Mouse (Mus musculus): ENCODE measurements around the gene Ikzf3. TPM values are rescaled to one million over a fixed set of nuclear protein-coding genes. Genes with fewer than 3 reads are reported as not detected.
A peak's percentile ranks its signal among the peaks of the same experiment; 100 is the strongest.

Gene Ikzf3
- total RNA-seq, 2 experiments from 2014 or later = 0.10 to 0.18 TPM

- DNase-seq = no peak
Measured at GRCm38 (mm10) chr11:98458121-98458990, 87.5 kb downstream of the Ikzf3 start.

GRCm38 (mm10) chr11:98457367-98458120 lies 88.3 kb downstream of the Ikzf3 start:
- intact Hi-C loops (cut with DNase I; ENCODE audit: low total_unique reads) = loop anchor here (5.0 to 10.0 kb wide), 2 partner anchors 115 to 193 kb away; no protein-coding TSS in a partner anchor
- peak; percentile 81 for DNase-seq

More at GRCm38 (mm10) chr11:98458121-98458990, 87.5 kb downstream of the Ikzf3 start:
- intact Hi-C loops (cut with DNase I; ENCODE audit: low total_unique reads) = loop anchor here (5.0 to 10.0 kb wide), 2 partner anchors 116 to 194 kb away; no protein-coding TSS in a partner anchor

- DNase-seq = no peak
- intact Hi-C loops (cut with DNase I; ENCODE audit: low total_unique reads) = loop anchor here (5.0 to 10.0 kb wide), 2 partner anchors 115 to 192 kb away; no protein-coding TSS in a partner anchor
Measured at GRCm38 (mm10) chr11:98456945-98457344, 88.9 kb downstream of the Ikzf3 start.

GRCm38 (mm10) chr11:98456545-98456944 lies 89.3 kb downstream of the Ikzf3 start:
- no peak for DNase-seq
- intact Hi-C loops (cut with DNase I; ENCODE audit: low total_unique reads) = loop anchor here (5.0 to 10.0 kb wide), 2 partner anchors 114 to 192 kb away; no protein-coding TSS in a partner anchor

GRCm38 (mm10) chr11:98455484-98455883 lies 90.3 kb downstream of the Ikzf3 start:
- intact Hi-C loops (cut with DNase I; ENCODE audit: low total_unique reads) = loop anchor here (5.0 to 10.0 kb wide), 2 partner anchors 113 to 191 kb away; no protein-coding TSS in a partner anchor
- no peak for DNase-seq

- intact Hi-C loops (cut with DNase I; ENCODE audit: low total_unique reads) = loop anchor here (10.0 kb wide), 1 partner anchor 185 kb away; no protein-coding TSS in a partner anchor
- DNase-seq = no peak
Measured at GRCm38 (mm10) chr11:98449921-98450771, 95.7 kb downstream of the Ikzf3 start.

GRCm38 (mm10) chr11:98449419-98449818 lies 96.4 kb downstream of the Ikzf3 start:
- intact Hi-C loops (cut with DNase I; ENCODE audit: low total_unique reads) = no loop called here
- no peak for DNase-seq

GRCm38 (mm10) chr11:98448191-98448790 lies 97.5 kb downstream of the Ikzf3 start:
- DNase-seq = no peak
- intact Hi-C loops (cut with DNase I; ENCODE audit: low total_unique reads) = no loop called here

GRCm38 (mm10) chr11:98447475-98447834 lies 98.4 kb downstream of the Ikzf3 start:
- DNase-seq = no peak
- intact Hi-C loops (cut with DNase I; ENCODE audit: low total_unique reads) = no loop called here

GRCm38 (mm10) chr11:98446562-98447474 lies 99.0 kb downstream of the Ikzf3 start:
- DNase-seq = no peak
- intact Hi-C loops (cut with DNase I; ENCODE audit: low total_unique reads) = no loop called here

- intact Hi-C loops (cut with DNase I; ENCODE audit: low total_unique reads) = no loop called here
- no peak for DNase-seq
Measured at GRCm38 (mm10) chr11:98446213-98446561, 99.6 kb downstream of the Ikzf3 start, which contains the start of gene Grb7. Grb7 (plus strand) TSS chr11:98446394.

- intact Hi-C loops (cut with DNase I; ENCODE audit: low total_unique reads) = no loop called here
- no peak for DNase-seq
Measured at GRCm38 (mm10) chr11:98445679-98446078, 100.2 kb downstream of the Ikzf3 start.

- intact Hi-C loops (cut with DNase I; ENCODE audit: low total_unique reads) = no loop called here
- DNase-seq = no peak
Measured at GRCm38 (mm10) chr11:98445238-98445637, 100.6 kb downstream of the Ikzf3 start.

- intact Hi-C loops (cut with DNase I; ENCODE audit: low total_unique reads) = no loop called here
- DNase-seq = no peak
Measured at GRCm38 (mm10) chr11:98443688-98444087, 102.1 kb downstream of the Ikzf3 start.

- DNase-seq = peak; percentile 94
- intact Hi-C loops (cut with DNase I; ENCODE audit: low total_unique reads) = loop anchor here (5.0 kb wide), 1 partner anchor 96 kb away; no protein-coding TSS in a partner anchor
Measured at GRCm38 (mm10) chr11:98438331-98439158, 107.3 kb downstream of the Ikzf3 start, which contains the start of gene Mien1. Mien1 (minus strand) TSS chr11:98438991.

- DNase-seq = no peak
- intact Hi-C loops (cut with DNase I; ENCODE audit: low total_unique reads) = loop anchor here (5.0 kb wide), 1 partner anchor 95 kb away; no protein-coding TSS in a partner anchor
Measured at GRCm38 (mm10) chr11:98437441-98437840, 108.4 kb downstream of the Ikzf3 start.

GRCm38 (mm10) chr11:98435723-98436122 lies 110.1 kb downstream of the Ikzf3 start:
- no peak for DNase-seq
- intact Hi-C loops (cut with DNase I; ENCODE audit: low total_unique reads) = loop anchor here (5.0 kb wide), 1 partner anchor 93 kb away; no protein-coding TSS in a partner anchor

Data from gastrocnemius, postnatal 14 days (tissue).